Mouse (Mus musculus) liver, adult 2 months (tissue): ENCODE measurements around the gene Lpar6.

Experiments used
- CTCF ChIP-seq: fragments of 200-500 bp; IDR thresholded peaks from 2 replicates; pipeline ENCODE4 v1.5.1; 2011; ENCODE audit warnings: low read depth, low read length, control low read depth
- POLR2A ChIP-seq: fragments of 200-500 bp; IDR thresholded peaks from 2 replicates; pipeline ENCODE4 v1.6.1; 2011; ENCODE audit warnings: low read length, control low read depth; ENCODE audit not compliant: insufficient read depth; ENCODE audit errors: extremely low read depth

- TF ChIP-seq CTCF: no peak
- TF ChIP-seq POLR2A: no peak
Observed at GRCm38 (mm10) chr14:73279096-73279495, 41.4 kb downstream of the Lpar6 start.
